Mouse (Mus musculus) Patski (cell line): ENCODE data around the gene Gm11077. TPM values are rescaled to one million over a fixed set of nuclear protein-coding genes. Genes with fewer than 3 reads are reported as not detected.

Experiments
- ATAC-seq: fragments of 100-300 bp; one replicate; pipeline ENCODE4 v1.8.0; 2021
- CTCF ChIA-PET: fragments of 350-600 bp; sonication (Branson Sonifier 250); formaldehyde crosslinking; loops from one replicate; lab custom pipeline; 2022; ENCODE audit warnings: inconsistent platforms; lab: Charles Lee
- POLR2A ChIA-PET: fragments of 350-600 bp; sonication (Branson Sonifier 250); formaldehyde crosslinking; loops from one replicate; lab custom pipeline; 2022; ENCODE audit warnings: antibody characterized with exemption, inconsistent platforms; lab: Charles Lee
- DNase-seq: peaks from one replicate; pipeline ENCODE4 v3.0.0-alpha.2; 2011; ENCODE audit warnings: low read depth, low spot score
- H3K27me3 ChIP-seq: fragments of 371-371 bp; one replicate; pipeline ENCODE4 v1.5.1; 2021
- CTCF ChIP-seq: fragments of 100-300 bp; IDR thresholded peaks from one replicate; pipeline ENCODE4 v1.5.1; 2021
- in situ Hi-C: fragments of 300-500 bp; cut with MboI; formaldehyde crosslinking; loops from 3 replicates; pipeline ENCODE4 v1.11.1; 2018; ENCODE audit warnings: low pct_unique_long_range_greater_than_20kb, mixed read lengths
- polyA plus RNA-seq: library from polyadenylated mRNA; unstranded; gene quantifications from one replicate; pipeline ENCODE4 v1.2.3, GENCODE M21; 2021

Gene Gm11077
- polyA plus RNA-seq, 1 experiment from 2014 or later, result not detected

- POLR2A ChIA-PET, result no interaction called here
- H3K27me3 ChIP-seq, result no peaks in the 10 kb centered on the region
- CTCF ChIA-PET, result interaction anchor here (1.0 kb wide), 1 partner anchor 9 kb away, joined by 3 read pairs; no protein-coding TSS in a partner anchor
- no peak for TF ChIP-seq CTCF
- ATAC-seq (no peak), DNase-seq (no peak)
- in situ Hi-C loops, result no loop called here
Observed at GRCm38 (mm10) chr6:140732971-140733640, 4.0 kb downstream of the Gm11077 start.

DNA sequence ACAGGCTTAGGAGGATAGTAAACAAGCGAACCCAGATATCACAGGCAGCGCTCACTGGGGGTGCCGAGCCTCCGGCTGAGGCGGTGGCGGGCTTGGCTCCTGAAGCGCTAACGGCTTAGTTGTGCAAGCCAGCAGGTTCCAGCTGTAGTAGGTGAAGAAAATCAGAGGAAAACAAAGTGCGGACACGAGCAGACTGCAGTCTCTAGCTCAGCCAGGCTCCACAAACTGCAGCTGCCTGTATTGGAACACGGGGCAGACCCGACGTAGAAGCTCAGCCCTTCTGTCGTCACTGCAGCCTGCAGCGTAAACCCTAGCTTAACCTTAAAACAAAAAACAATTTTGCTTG is 4.5 kb downstream of the Gm11077 start:
- ChIA-PET POLR2A (no interaction called here), CTCF (interaction anchor here (1.0 kb wide), 1 partner anchor 9 kb away, joined by 3 read pairs; no protein-coding TSS in a partner anchor)
- TF ChIP-seq CTCF, result no peak
- ATAC-seq, result no peak
- DNase-seq, result no peak
- in situ Hi-C loops, result no loop called here
- H3K27me3 ChIP-seq, result no peaks in the 10 kb centered on the region

DNA sequence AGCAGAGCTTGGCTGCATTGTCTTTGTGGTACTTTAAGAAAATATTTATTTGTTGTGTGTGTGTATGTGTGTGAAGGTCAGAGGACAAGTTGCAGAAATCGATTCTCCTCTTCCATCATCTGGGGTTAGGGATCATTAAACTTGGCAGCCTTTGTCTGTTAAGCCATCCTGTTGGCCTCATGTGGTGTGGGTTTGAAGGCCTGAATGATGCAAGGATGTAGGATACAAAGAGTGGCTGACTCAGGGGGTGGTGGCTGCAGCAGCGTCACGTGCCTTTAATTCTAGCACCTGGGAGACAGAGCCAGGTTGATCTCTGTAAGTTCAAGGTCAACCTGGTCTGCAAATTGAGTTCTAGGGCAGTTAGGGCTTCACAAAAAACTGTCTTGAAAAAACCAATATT is 16.5 kb downstream of the Gm11077 start:
- in situ Hi-C loops, result no loop called here
- DNase-seq (no peak), ATAC-seq (no peak)

GRCm38 (mm10) chr6:140747591-140747990 is 18.5 kb downstream of the Gm11077 start:
- CTCF ChIA-PET, result no interaction called here
- in situ Hi-C loops, result no loop called here
- TF ChIP-seq CTCF, result no peak
- DNase-seq (no peak), ATAC-seq (no peak)
- POLR2A ChIA-PET, result no interaction called here
- H3K27me3 ChIP-seq, result no peaks in the 10 kb centered on the region

More for the DNA sequence above, 16.5 kb downstream of the Gm11077 start:
- ChIA-PET CTCF (no interaction called here), POLR2A (no interaction called here)
- no peaks in the 10 kb centered on the region for H3K27me3 ChIP-seq
- TF ChIP-seq CTCF, result no peak

DNA sequence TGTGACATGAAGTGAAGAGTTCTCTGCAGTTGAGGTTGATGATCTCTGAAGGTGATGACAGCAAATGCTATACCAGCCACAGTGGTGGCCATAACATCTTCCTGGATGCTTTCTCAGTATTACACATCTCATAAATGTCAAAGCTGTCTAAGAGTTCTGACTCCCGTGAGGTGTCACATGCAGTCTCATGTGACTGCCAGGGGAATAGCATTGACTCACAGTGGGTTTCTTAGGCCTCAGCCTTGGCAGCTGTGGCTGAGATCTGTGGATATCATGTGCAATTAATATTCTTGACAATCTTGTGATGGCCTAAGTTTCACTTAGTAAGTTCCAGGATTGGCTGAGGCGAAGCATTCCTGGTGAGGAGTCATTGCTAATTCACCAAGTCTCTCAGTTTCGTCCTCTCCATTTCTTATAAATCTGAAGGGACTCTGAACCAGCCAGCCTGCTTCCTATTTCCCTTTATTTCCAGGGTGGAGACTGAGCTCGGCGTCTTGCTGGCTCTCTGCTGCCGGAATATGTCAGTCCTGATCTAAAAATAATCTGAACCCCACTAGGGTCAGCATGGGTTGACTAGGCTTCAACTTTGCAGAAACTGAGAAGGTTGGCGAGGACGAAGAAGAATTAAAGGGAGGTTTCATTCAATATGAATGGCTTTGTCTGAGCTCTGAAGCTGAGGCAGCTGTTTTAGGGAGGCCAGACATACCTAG is 21.4 kb downstream of the Gm11077 start:
- in situ Hi-C loops, result no loop called here
- ChIA-PET POLR2A (no interaction called here), CTCF (interaction anchor here (1.1 to 1.8 kb wide), 2 partner anchors 16 to 52 kb away, joined by 3 read pairs; no protein-coding TSS in a partner anchor)
- no peak for TF ChIP-seq CTCF
- DNase-seq (no peak), ATAC-seq (no peak)
- H3K27me3 ChIP-seq, result no peaks in the 10 kb centered on the region

- no peak for ATAC-seq
- H3K27me3 ChIP-seq, result peaks cover 8% of the 10 kb centered on the region
- ChIA-PET CTCF (interaction anchor here (0.7 to 1.1 kb wide), 2 partner anchors 14 to 15 kb away, joined by 3 to 4 read pairs; no protein-coding TSS in a partner anchor), POLR2A (no interaction called here)
- peak; percentile 64 for TF ChIP-seq CTCF
- DNase-seq, result peak; percentile 9
- in situ Hi-C loops, result no loop called here
Observed at GRCm38 (mm10) chr6:140766365-140766764, 37.3 kb downstream of the Gm11077 start.

DNA sequence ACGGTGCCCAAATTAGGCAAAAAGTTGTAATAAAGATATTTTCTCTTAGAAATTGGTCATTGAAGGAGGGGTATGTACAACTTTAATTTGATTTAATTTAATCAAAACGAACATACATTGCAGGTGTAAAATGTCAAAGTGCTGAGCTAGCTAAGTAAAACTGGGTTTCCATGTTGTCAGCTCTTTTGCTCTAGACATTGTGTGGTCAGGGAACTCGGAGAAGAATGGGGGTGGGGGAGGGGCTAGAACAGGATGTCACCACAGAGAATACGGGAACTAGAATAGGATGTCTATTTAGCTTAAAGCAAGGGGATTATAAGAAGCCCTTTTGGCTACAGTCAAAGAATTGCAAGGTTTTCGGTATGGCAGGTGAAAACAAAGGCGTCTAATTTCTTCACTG is 38.2 kb downstream of the Gm11077 start:
- no peak for ATAC-seq
- no peak for TF ChIP-seq CTCF
- ChIA-PET POLR2A (no interaction called here), CTCF (interaction anchor here (0.6 to 0.7 kb wide), 2 partner anchors 8 to 16 kb away, joined by 3 read pairs; no protein-coding TSS in a partner anchor)
- in situ Hi-C loops, result no loop called here
- DNase-seq, result no peak
- H3K27me3 ChIP-seq, result peaks cover 8% of the 10 kb centered on the region

- H3K27me3 ChIP-seq, result peaks cover 8% of the 10 kb centered on the region
- ATAC-seq, result no peak
- ChIA-PET CTCF (no interaction called here), POLR2A (no interaction called here)
- no peak for DNase-seq
- TF ChIP-seq CTCF, result no peak
- in situ Hi-C loops, result no loop called here
Observed at GRCm38 (mm10) chr6:140768180-140768579, 39.1 kb downstream of the Gm11077 start.

GRCm38 (mm10) chr6:140768859-140769640 is 40.0 kb downstream of the Gm11077 start:
- in situ Hi-C loops, result no loop called here
- CTCF ChIA-PET, result no interaction called here
- ATAC-seq, result no peak

GRCm38 (mm10) chr6:140776274-140776673 is 47.2 kb downstream of the Gm11077 start:
- ATAC-seq, result no peak
- ChIA-PET POLR2A (no interaction called here), CTCF (interaction anchor here (0.6 kb wide), 1 partner anchor 187 kb away, joined by 3 read pairs; no protein-coding TSS in a partner anchor)
- in situ Hi-C loops, result no loop called here
- TF ChIP-seq CTCF, result no peak
- no peaks in the 10 kb centered on the region for H3K27me3 ChIP-seq
- no peak for DNase-seq

More at GRCm38 (mm10) chr6:140768859-140769640, 40.0 kb downstream of the Gm11077 start:
- no peak for TF ChIP-seq CTCF
- POLR2A ChIA-PET, result no interaction called here
- peaks cover 8% of the 10 kb centered on the region for H3K27me3 ChIP-seq
- no peak for DNase-seq
